Mouse (Mus musculus) thymus, adult 2 months (tissue): Measurements from ENCODE around the gene Spata3.

Experiments used
- CTCF ChIP-seq: fragments of 200-500 bp; IDR thresholded peaks from 2 replicates; pipeline ENCODE4 v1.5.1; 2012; ENCODE audit warnings: mild to moderate bottlenecking, control low read depth, low read length, moderate library complexity, borderline replicate concordance; ENCODE audit not compliant: control insufficient read depth, poor library complexity, insufficient read depth; ENCODE audit errors: extremely low read depth
- POLR2A ChIP-seq: fragments of 200-500 bp; IDR thresholded peaks from 2 replicates; pipeline ENCODE4 v1.6.1; 2012; ENCODE audit warnings: mild to moderate bottlenecking, low read length, control low read depth, moderate library complexity; ENCODE audit not compliant: control insufficient read depth, poor library complexity, insufficient read depth; ENCODE audit errors: extremely low read depth

DNA sequence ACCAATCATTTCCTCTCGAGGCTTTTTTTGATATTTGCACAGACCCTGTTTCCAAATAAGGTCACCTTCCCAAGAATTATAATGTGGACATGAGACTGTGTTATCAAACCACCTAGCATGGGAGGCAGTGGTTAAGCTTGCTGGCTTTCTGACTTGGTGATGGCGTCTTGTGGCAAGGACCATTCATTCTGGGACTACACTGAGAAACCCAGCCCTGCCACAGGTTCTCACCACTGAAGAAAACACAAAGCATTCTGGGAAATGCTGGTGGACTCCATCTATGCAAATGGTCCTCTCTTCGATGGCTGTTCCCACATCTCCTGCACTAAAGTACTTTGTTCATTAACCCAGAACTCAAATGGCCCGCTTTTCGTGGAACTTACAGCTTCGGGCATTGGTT, 10.6 kb upstream of the Spata3 start:
- no peak for TF ChIP-seq POLR2A
- no peak for TF ChIP-seq CTCF
